Mouse (Mus musculus) CD8-positive naive resting alpha-beta T cell, adult 2 months (primary cell): ENCODE data around the gene Cd200r4.
A peak's percentile ranks its signal among the peaks of the same experiment; 100 is the strongest.
"Not testable (repeated sequence)": the region's sequence is repeated elsewhere in the genome, so short reads cannot be mapped to it uniquely, and the experiment has no call there.

Experiments used
- DNase-seq, 2 experiments: peaks; one replicate each; pipeline ENCODE4 v3.0.0; 2022; ENCODE audit warnings: low read depth in 2 of 2, low spot score in 2 of 2

Cd200r4 gene

GRCm38 (mm10) chr16:44811544-44811943 lies at the start of gene Cd200r4:
TSS of gene Cd200r4 (plus strand) at chr16:44811733.
- DNase-seq = no peak

- no peak for DNase-seq
Measured at GRCm38 (mm10) chr16:44761811-44762210, 49.7 kb upstream of the Cd200r4 start.

DNA sequence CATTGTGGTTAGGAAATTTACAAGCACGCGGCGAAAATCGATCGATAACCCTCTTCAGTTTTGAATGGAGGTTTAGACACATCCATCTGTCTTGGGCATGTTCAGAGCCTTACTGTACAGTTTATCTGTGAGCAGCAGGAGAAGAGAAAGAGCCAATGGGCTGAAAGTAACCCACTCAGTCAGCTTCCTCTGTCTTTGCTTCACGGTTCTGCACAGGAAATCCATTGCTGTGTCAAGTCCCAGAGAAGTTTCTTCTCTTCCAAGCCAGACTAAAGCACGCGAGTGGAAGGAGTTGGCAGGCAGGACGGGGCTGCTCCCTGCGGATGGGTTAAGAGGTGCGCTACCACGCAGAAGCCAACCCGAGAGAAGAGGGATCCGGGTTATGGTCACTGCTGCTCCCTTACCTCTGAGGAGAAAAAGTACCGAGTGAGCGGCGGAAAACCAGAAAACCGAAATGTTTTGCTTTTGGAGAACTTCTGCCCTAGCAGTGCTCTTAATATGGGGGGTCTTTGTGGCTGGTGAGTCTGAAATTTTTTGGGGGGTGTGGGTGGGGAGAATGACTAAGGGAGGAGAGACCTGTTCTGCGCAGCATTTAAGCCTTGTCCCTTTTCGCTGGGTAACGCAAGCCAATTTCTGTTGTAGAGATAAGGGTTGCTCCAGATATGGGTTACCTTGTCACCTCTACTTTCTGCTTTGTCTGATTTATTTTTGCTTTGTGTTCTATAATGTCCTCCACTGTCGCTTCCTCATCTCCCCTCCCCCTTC lies 45.8 kb upstream of the Cd200r4 start, which contains the start of gene Cd200r1:
TSS of gene Cd200r1 (plus strand) at position 182 of the 765 bp plus-strand sequence.
- DNase-seq = peak; percentile 18 to 29

DNA sequence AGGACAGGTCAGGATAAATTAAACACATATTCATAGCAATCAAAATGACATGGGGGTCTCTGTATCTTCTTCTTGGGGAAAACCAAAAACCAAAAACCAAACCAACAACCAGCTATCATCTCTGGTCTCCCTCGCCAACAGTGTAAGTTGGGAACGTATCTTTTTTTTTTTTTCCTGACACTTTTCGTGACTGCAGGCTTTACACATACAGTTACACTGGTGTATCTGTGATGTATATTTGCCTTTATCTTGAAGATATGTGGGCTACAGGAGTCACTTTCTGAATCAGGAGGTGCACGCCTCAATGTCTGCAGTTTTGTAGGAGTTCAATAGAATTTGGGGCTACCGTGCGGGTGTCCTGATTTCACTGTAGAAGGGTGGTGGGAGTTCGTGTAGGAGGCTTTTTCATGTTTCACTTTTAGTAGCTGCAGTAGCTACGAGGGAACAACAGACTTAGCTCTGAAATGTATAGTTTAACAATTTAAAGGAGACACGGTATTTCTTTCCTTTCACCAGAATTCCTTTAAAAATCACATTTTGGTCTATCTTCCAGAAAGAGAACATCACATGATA lies 45.1 kb upstream of the Cd200r4 start:
- DNase-seq = no peak

GRCm38 (mm10) chr16:44767506-44767905 lies 44.0 kb upstream of the Cd200r4 start:
- no peak for DNase-seq

GRCm38 (mm10) chr16:44767967-44768366 lies 43.6 kb upstream of the Cd200r4 start:
- DNase-seq = peak in 1 of 2 experiments; percentile 11

DNA sequence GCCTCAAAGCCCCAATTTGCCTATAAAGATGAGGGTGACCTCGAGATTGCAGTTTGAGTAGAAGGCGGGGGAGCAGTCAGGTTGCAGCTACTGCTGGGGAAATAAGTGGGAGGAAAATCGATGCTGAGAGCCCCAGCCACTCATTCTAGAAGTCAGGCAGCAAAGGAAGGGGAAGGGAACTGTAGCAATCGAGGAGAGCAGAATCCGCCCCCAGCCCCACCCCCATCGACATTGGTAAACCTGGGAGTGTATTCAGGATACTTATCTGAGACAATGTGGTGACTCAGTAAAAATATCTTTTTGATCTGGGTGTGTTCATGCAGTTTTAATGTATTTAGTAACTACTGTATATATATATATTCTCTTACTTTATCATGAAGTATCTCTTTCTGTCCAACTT lies 39.0 kb upstream of the Cd200r4 start:
- no peak for DNase-seq

- DNase-seq = no peak
Measured at GRCm38 (mm10) chr16:44773673-44774072, 37.9 kb upstream of the Cd200r4 start.

GRCm38 (mm10) chr16:44774201-44774600 lies 37.3 kb upstream of the Cd200r4 start:
- no peak for DNase-seq

- DNase-seq = peak in 1 of 2 experiments; percentile 9
Measured at GRCm38 (mm10) chr16:44778538-44779147, 32.9 kb upstream of the Cd200r4 start.

- no peak for DNase-seq
Measured at GRCm38 (mm10) chr16:44779494-44779893, 32.0 kb upstream of the Cd200r4 start.

DNA sequence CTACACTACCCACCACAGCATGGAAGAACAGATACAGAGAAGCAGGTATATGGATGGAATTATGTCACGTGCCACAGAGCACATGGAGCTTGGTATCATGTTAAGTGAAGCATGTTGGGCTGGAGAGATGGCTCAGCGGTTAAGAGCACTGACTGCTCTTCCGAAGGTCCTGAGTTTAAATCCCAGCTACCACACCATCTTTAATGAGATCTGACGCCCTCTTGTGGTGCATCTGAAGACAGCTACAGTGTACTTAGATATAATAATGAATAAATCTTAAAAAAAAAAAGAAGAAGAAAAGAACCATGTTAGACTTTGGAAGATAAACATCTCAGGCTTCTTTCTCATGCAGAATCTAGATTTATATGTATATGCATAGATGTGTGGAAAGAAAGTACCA lies 30.8 kb upstream of the Cd200r4 start:
- DNase-seq = no peak

GRCm38 (mm10) chr16:44786934-44787333 lies 24.6 kb upstream of the Cd200r4 start:
- DNase-seq = no peak

DNA sequence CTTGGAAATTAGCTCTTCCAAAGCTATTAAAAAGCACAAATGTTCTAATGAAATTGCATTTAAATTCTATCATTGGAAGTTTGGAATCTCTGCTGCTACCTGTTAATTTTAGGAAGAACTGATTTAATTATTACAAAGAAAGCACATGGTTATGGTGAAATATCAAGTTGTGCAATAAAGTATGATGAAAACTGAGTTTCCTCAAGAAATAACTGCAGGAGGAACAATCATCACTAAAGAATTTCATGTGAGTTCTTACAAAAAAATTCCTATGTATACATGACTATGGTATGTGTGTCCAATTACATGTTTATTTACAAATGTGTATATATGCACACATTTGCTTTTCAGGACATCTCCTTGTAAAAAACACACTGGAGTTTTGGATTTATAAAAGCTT lies 17.1 kb upstream of the Cd200r4 start:
- no peak for DNase-seq

GRCm38 (mm10) chr16:44805976-44806375 lies 5.6 kb upstream of the Cd200r4 start:
- no peak for DNase-seq

GRCm38 (mm10) chr16:44810223-44810622 lies 1.3 kb upstream of the Cd200r4 start:
- DNase-seq = not testable (repeated sequence)

GRCm38 (mm10) chr16:44812468-44813065 lies 1.0 kb downstream of the Cd200r4 start:
- DNase-seq = no peak

DNA sequence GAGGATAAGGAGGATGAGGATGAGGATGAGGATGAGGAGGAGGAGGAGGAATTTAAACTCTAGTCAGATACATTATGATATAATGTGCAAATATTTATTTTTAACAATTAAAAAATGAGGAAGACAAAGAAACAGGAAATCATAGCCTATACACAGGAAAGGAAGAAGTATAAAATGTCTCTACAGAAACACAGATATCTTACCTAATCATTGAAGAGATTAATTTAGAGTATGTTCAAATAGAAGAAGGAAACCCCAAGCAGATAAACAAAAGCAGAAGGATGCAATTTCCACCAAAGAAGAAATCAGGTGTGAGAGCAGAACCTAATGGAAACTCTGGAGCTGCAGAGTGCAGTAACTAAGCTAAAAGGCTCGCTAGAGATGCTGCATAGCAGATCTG lies 6.5 kb downstream of the Cd200r4 start:
- DNase-seq = no peak

DNA sequence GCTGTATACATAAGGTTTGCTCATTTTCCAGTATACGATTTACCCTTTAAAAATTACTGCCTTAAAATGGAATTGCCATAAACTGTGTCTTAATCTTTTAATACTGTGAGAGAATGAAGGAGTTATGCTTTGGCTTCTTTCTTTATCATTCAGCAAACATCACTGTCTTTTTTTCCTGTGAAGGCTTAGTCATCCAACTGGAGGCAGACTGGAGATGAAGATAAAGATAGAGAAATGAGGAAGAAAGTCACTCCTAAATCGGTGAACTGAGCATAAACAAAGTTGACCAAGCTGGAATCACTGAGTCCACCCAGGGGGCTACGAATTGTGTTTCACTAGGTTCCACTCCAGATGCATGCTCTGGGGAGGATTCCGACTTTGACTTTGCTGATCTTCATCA lies 9.0 kb downstream of the Cd200r4 start:
- no peak for DNase-seq

GRCm38 (mm10) chr16:44832286-44832685 lies 20.8 kb downstream of the Cd200r4 start:
- DNase-seq = no peak

DNA sequence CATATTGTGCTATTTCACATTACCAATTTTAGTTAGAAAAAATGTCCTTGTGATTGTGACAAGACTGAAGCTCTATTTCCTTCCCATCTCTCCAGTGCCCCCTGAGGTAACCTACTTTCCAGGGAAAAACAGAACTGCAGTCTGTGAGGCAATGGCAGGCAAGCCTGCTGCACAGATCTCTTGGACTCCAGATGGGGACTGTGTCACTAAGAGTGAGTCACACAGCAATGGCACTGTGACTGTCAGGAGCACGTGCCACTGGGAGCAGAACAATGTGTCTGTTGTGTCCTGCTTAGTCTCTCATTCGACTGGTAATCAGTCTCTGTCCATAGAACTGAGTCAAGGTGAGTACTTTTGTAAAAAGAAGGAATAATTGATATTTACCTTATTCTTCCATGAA lies 21.7 kb downstream of the Cd200r4 start:
- not testable (repeated sequence) for DNase-seq

- DNase-seq = no peak
Measured at GRCm38 (mm10) chr16:44866797-44867196, 55.3 kb downstream of the Cd200r4 start, which contains the start of gene Cd200r2. TSS of gene Cd200r2 (plus strand) at chr16:44867097.
